Mouse (Mus musculus) heart, embryonic 15.5 days (tissue): Measurements from ENCODE around the gene Zc3h6. TPM values are rescaled to one million over a fixed set of nuclear protein-coding genes. Genes with fewer than 3 reads are reported as not detected.
A peak's percentile ranks its signal among the peaks of the same experiment; 100 is the strongest.

Source experiments
- ATAC-seq: fragments of 200-750 bp; cut with Nextera tagmentation; replicated peaks from 2 replicates; pipeline ENCODE4 v1.8.0; 2017; ENCODE audit warnings: low read depth, moderate TSS enrichment; ENCODE audit not compliant: insufficient number of reproducible peaks, insufficient read depth, low FRiP score
- H3K27ac ChIP-seq: fragments of 300-500 bp; sonication (generic); 2 replicates; pipeline ENCODE4 v1.5.1; 2015; ENCODE audit warnings: mild to moderate bottlenecking, inconsistent platforms
- H3K27me3 ChIP-seq: fragments of 300-500 bp; sonication (generic); 2 replicates; pipeline ENCODE4 v1.6.1; 2015; ENCODE audit warnings: inconsistent platforms
- H3K36me3 ChIP-seq: fragments of 300-500 bp; sonication (generic); 2 replicates; pipeline ENCODE4 v1.6.1; 2015; ENCODE audit warnings: mild to moderate bottlenecking, inconsistent platforms
- H3K4me1 ChIP-seq: fragments of 300-500 bp; sonication (generic); replicated peaks from 2 replicates; pipeline ENCODE4 v1.6.1; 2015; ENCODE audit warnings: inconsistent platforms
- H3K4me2 ChIP-seq: fragments of 300-500 bp; sonication (generic); 2 replicates; pipeline ENCODE4 v1.6.1; 2015; ENCODE audit warnings: inconsistent platforms, mild to moderate bottlenecking, moderate library complexity
- H3K4me3 ChIP-seq: fragments of 300-500 bp; sonication (generic); 2 replicates; pipeline ENCODE4 v1.5.1; 2015; ENCODE audit warnings: mild to moderate bottlenecking, inconsistent platforms
- H3K9ac ChIP-seq: fragments of 300-500 bp; sonication (generic); 2 replicates; pipeline ENCODE4 v1.6.1; 2015; ENCODE audit warnings: mild to moderate bottlenecking, inconsistent platforms
- H3K9me3 ChIP-seq: fragments of 300-500 bp; sonication (generic); replicated peaks from 2 replicates; pipeline ENCODE4 v1.6.1; 2016; ENCODE audit warnings: inconsistent platforms
- WGBS: fragments of 180-500 bp; shearing (Covaris S2); methylation state at CpG from one replicate; pipeline ENCODE4 v1.1.7; 2015; ENCODE audit warnings: mixed read lengths; 5-methylcytosine and 5-hydroxymethylcytosine counted together
- microRNA-seq: library from miRNA; unstranded; fragments of <30 nt; microRNA quantifications from one replicate; pipeline ENCODE4, GENCODE M21; 2016
- polyA plus RNA-seq: library from polyadenylated mRNA; unstranded; fragments of >200 nt; fragmentation: Nextera tagmentation; extraction: Ambion mirVana; gene quantifications from 2 replicates; pipeline ENCODE4 v1.2.1, GENCODE M21; 2015

Gene Zc3h6
- polyA plus RNA-seq, 1 experiment from 2014 or later, result 1.4 TPM

DNA sequence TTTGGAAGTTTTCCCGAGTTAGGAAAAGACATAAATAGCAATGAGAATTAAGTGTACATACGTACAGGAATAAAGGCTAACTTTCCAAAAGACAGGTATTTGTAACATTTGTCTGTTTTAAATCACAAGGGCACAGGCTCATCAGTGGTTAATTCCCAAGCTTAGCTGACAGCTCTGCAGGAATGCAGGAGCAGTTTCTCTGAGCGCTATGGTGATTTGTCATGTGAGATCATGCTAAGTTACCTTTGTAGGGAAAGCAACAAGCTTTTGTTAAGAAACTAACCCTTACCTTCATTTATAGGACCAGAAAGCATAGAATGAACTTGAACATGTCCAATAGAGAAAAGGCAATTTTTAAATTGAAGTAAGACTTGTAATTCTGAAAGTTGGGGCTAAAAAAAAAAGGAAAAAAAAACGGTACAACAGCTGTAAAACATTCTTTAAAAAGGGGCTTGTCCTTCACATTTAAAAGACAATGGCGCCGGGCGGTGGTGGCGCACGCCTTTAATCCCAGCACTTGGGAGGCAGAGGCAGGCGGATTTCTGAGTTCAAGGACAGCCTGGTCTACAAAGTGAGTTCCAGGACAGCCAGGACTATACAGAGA lies 94.4 kb downstream of the Zc3h6 start:
- H3K27ac ChIP-seq, result no peak overlapping the region
- no peak overlapping the region for H3K4me3 ChIP-seq
- H3K4me2 ChIP-seq, result no peak overlapping the region
- WGBS, result 66% methylated on average over 10 of the region's 10 CpGs
- H3K27me3 ChIP-seq, result no peaks in the 10 kb centered on the region
- H3K36me3 ChIP-seq, result no peaks in the 10 kb centered on the region
- no peaks in the 10 kb centered on the region for H3K9me3 ChIP-seq
- H3K4me1 ChIP-seq, result 0 out of 2 replicates have a peak, but pooled peaks cover 2% of the 10 kb centered on the region
- no peak overlapping the region for H3K9ac ChIP-seq
- ATAC-seq, result no peak

DNA sequence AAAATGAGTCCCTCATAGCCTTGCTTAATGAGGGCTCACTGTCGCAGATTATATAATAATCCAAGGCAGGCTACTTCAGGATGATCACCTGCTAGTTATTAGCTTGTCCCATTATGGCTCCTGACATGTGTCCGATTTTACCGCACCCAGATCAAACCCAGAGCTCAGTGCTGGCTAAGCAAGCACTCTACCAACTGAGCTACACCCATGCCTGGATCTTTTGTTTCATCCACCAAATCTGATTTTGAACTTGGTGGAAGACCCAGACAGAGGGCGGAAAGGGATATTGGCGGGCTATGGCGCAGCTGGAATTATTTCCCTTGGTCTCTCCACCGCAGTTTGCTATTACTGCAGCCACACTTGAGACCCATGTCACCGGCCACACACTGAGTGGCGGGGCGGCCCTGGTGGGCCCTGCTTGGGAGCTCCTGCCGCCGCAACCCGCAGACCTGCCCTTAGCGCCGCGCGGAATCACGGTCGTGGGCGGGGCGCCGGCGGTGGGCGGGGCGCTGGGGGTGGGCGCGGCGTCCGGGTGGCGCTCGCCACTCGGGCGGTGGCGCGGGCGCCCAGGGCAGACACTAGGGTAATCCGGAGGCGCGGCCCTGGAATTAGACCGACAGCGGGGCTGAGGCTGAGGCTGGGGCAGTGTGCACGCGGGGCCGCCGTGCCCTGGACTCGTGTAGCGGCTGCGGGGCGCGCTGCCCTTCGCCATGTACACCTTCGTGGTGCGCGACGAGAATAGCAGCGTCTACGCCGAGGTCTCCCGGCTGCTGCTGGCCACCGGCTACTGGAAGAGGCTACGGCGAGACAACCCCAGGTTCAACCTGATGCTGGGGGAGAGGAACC lies 98.5 kb downstream of the Zc3h6 start, which contains the start of gene Ttl:
Ttl (plus strand) TSS at position 506 of the 846 bp plus-strand sequence.
- peaks cover 11% of the 10 kb centered on the region for H3K4me1 ChIP-seq
- peak within 1 kb of the TSS; percentile 87 for H3K9ac ChIP-seq
- H3K36me3 ChIP-seq, result peaks cover 6% of the 10 kb centered on the region
- H3K4me3 ChIP-seq, result peak within 1 kb of the TSS; percentile 90
- WGBS, result 2% methylated on average over 62 of the region's 62 CpGs
- peak within 1 kb of the TSS; percentile 67 for H3K27ac ChIP-seq
- peak within 1 kb of the TSS; percentile 85 for H3K4me2 ChIP-seq
- no peaks in the 10 kb centered on the region for H3K9me3 ChIP-seq
- no peaks in the 10 kb centered on the region for H3K27me3 ChIP-seq
- peak; percentile 95 for ATAC-seq

DNA sequence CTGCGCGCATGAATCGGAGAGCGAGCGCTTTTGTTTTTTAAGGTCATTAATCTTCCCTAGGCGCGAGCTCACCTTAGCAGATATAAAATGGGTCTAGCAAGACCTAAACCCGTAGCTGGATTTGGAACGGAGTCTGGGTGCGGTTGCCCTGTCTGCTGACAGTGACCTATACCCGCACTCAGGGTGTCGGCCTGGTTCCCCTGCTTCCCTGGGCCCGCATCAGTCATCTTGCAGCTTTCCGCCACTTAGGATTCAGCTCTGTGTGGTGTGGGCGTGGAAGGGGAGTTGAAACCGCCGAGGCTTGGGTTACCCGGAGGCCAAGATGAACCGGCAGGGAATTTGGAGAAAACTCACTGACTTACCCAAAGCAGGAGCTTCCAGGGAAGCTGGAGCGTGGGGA lies 99.1 kb downstream of the Zc3h6 start:
- Histone ChIP-seq H3K4me3 (peak overlapping the region; percentile 90), H3K9ac (peak overlapping the region; percentile 87), H3K27me3 (no peaks in the 10 kb centered on the region), H3K4me1 (peaks cover 11% of the 10 kb centered on the region), H3K36me3 (peaks cover 6% of the 10 kb centered on the region), H3K9me3 (no peaks in the 10 kb centered on the region), H3K27ac (peak overlapping the region; percentile 67), H3K4me2 (peak overlapping the region; percentile 85)
- peak; percentile 69 for ATAC-seq
- under 1% methylated on average over 20 of the region's 20 CpGs for WGBS

Small RNA genes lying within 50 kb of the gene (microRNA-seq; reads per million reads assigned to microRNA genes)
- not detected for gene Gm22859

Other genes starting within 250 kb of the Zc3h6 start
- 26.4 and 27.2 TPM in 2 replicates for gene Tmem87b, start 149.3 kb upstream of the Zc3h6 start, polyA plus RNA-seq
- 1.2 and 2.7 TPM in 2 replicates for gene Fbln7, start 104.4 kb upstream of the Zc3h6 start, polyA plus RNA-seq
- 5.6 TPM in 2 replicates for gene Zc3h8, start 23.3 kb upstream of the Zc3h6 start, polyA plus RNA-seq
- 9.7 and 11.5 TPM in 2 replicates for gene Gm10762, start 323 bp downstream of the Zc3h6 start, polyA plus RNA-seq
- gene Vinac1, start 80.8 kb downstream of the Zc3h6 start, polyA plus RNA-seq, result 0.04 and 0.10 TPM in 2 replicates
- gene Ttl, start 98.5 kb downstream of the Zc3h6 start, polyA plus RNA-seq, result 8.0 and 9.9 TPM in 2 replicates
- 11.6 and 16.3 TPM in 2 replicates for gene Polr1b, start 133.6 kb downstream of the Zc3h6 start, polyA plus RNA-seq
- 17.0 and 18.5 TPM in 2 replicates for gene Chchd5, start 162.3 kb downstream of the Zc3h6 start, polyA plus RNA-seq
- gene Slc20a1, start 231.4 kb downstream of the Zc3h6 start, polyA plus RNA-seq, result 16.3 and 17.9 TPM in 2 replicates